Mouse (Mus musculus) MEL (cell line): ENCODE measurements around the gene Grin2d.
A peak's percentile ranks its signal among the peaks of the same experiment; 100 is the strongest.

Source experiments
- CHD2 ChIP-seq: IDR thresholded peaks from 2 replicates; pipeline ENCODE4 v1.6.1; 2011; ENCODE audit warnings: low read length, improper control_type of control experiment
- CTCF ChIP-seq, 3 experiments: IDR thresholded peaks in 2 of 3; conservative IDR thresholded peaks in 1 of 3; 2 replicates each; pipeline ENCODE4 v1.5.1; 2011 to 2012; ENCODE audit warnings: low read length in 3 of 3, low read depth in 2 of 3, mild to moderate bottlenecking in 2 of 3, improper control_type of control experiment in 1 of 3, inconsistent platforms in 1 of 3, mixed read lengths in 1 of 3, moderate library complexity in 1 of 3; ENCODE audit not compliant: control insufficient read depth in 1 of 3, insufficient read depth in 1 of 3, poor library complexity in 1 of 3, severe bottlenecking in 1 of 3
- E2F4 ChIP-seq: IDR thresholded peaks from 2 replicates; pipeline ENCODE4 v1.6.1; 2011; ENCODE audit warnings: low read depth, low read length, improper control_type of control experiment, borderline replicate concordance
- ELF1 ChIP-seq: IDR thresholded peaks from 2 replicates; pipeline ENCODE4 v1.6.1; 2014; ENCODE audit warnings: low read depth, mild to moderate bottlenecking, inconsistent platforms, low read length, improper control_type of control experiment, moderate library complexity
- EP300 ChIP-seq, 2 experiments: IDR thresholded peaks; 2 replicates each; pipeline ENCODE4 v1.6.1; 2011; ENCODE audit warnings: improper control_type of control experiment in 2 of 2, low read length in 2 of 2, low read depth in 1 of 2, mild to moderate bottlenecking in 1 of 2
- GATA1 ChIP-seq: IDR thresholded peaks from 2 replicates; pipeline ENCODE4 v1.6.1; 2011; ENCODE audit warnings: low read depth, low read length, improper control_type of control experiment
- MAFK ChIP-seq: IDR thresholded peaks from 2 replicates; pipeline ENCODE4 v1.6.1; 2011; ENCODE audit warnings: low read depth, mild to moderate bottlenecking, low read length, improper control_type of control experiment, borderline replicate concordance
- POLR2A ChIP-seq, 2 experiments: IDR thresholded peaks; 2 replicates each; pipeline ENCODE4 v1.6.1; 2011 to 2012; ENCODE audit warnings: low read length in 2 of 2, mild to moderate bottlenecking in 2 of 2, control low read depth in 1 of 2, improper control_type of control experiment in 1 of 2, low read depth in 1 of 2, moderate library complexity in 1 of 2; ENCODE audit not compliant: control insufficient read depth in 1 of 2, insufficient read depth in 1 of 2, poor library complexity in 1 of 2
- USF2 ChIP-seq, 2 experiments: IDR thresholded peaks; 2 replicates each; pipeline ENCODE4 v1.6.1; 2011 to 2012; ENCODE audit warnings: improper control_type of control experiment in 2 of 2, low read length in 2 of 2, borderline replicate concordance in 1 of 2, inconsistent platforms in 1 of 2, low read depth in 1 of 2, mild to moderate bottlenecking in 1 of 2; ENCODE audit not compliant: insufficient read depth in 1 of 2

DNA sequence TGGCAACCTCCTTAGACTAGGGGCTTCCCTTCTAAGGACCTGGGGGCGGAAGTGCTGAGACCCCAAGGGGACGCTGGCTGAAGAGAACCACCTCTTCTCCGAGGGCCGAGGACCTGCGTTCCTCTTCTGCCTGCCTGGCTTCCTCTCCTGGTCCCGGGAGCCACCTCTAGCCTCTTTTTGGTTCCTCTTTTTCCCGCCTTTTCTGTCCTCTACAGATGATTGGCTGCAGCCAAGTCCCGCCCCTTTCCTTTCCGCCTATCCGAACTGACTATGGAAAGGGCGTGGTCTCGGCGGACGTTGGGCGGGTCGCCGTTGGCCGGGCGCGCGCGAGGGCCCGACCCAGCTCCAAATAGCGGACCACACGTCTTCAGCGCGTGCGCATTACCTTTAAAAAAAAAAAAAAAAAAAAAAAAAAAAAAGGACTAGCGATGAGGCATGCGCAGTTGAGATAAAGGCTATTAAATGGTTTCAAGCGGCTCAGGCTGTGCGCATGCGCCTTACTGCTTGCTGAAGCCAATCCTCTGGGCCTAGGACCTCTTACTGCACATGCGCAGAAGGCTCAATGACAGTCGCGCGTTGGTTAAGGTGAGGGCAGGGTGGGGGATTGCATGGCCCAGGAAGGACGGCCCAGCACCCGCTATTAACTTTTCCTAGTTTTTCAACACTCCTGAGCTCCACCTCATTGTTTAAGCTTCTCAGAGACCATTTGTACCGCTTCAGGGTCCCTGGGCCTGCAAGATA is 18.5 kb upstream of the Grin2d start, which contains the start of the genes Syngr4 and Tmem143:
- TF ChIP-seq USF2 (IDR thresholded peaks at IDR 0.05; ENCODE audit: borderline replicate concordance in 1 of 2, insufficient read depth in 1 of 2, low read depth in 1 of 2, low read length in 2 of 2) (no peak), POLR2A (IDR thresholded peaks at IDR 0.05; ENCODE audit: control insufficient read depth in 1 of 2, insufficient read depth in 1 of 2, low read depth in 1 of 2, low read length in 2 of 2, poor library complexity in 1 of 2) (peak; percentile 68 to 89), CTCF (IDR thresholded peaks at IDR 0.05 in 2 of 3, conservative IDR thresholded peaks at IDR 0.05 in 1 of 3; ENCODE audit: control insufficient read depth in 1 of 3, insufficient read depth in 1 of 3, low read depth in 2 of 3, low read length in 3 of 3, poor library complexity in 1 of 3, severe bottlenecking in 1 of 3) (no peak), EP300 (IDR thresholded peaks at IDR 0.05; ENCODE audit: low read depth in 1 of 2, low read length in 2 of 2) (no peak), E2F4 (peak; percentile 91), GATA1 (peak; percentile 87), ELF1 (peak; percentile 46), CHD2 (no peak), MAFK (no peak)
